Mouse (Mus musculus) cortical plate, adult 2 months (tissue): Measurements from ENCODE around the gene Usp7.

Experiments used
- CTCF ChIP-seq: fragments of 200-500 bp; IDR thresholded peaks from 2 replicates; pipeline ENCODE4 v1.5.1; 2011; ENCODE audit warnings: mild to moderate bottlenecking, control low read depth, low read length; ENCODE audit not compliant: insufficient read depth; ENCODE audit errors: extremely low read depth
- POLR2A ChIP-seq: fragments of 200-500 bp; IDR thresholded peaks from 2 replicates; pipeline ENCODE4 v1.6.1; 2011; ENCODE audit warnings: mild to moderate bottlenecking, low read length, control low read depth; ENCODE audit not compliant: insufficient read depth; ENCODE audit errors: extremely low read depth

- no peak for TF ChIP-seq POLR2A
- TF ChIP-seq CTCF, result no peak
Observed at GRCm38 (mm10) chr16:8752334-8752733, 39.8 kb downstream of the Usp7 start.
